Mouse (Mus musculus) megakaryocyte, embryonic 14.5 days (primary cell): ENCODE measurements around the gene Nup210.

Experiments
- FLI1 ChIP-seq: IDR thresholded peaks from 2 replicates; pipeline ENCODE4 v1.6.1; 2012; ENCODE audit warnings: low read length, inconsistent platforms, mixed read lengths
- GATA1 ChIP-seq: IDR thresholded peaks from 3 replicates; pipeline ENCODE4 v1.6.1; 2012; ENCODE audit warnings: mixed read lengths, low read length, inconsistent platforms, borderline replicate concordance

DNA sequence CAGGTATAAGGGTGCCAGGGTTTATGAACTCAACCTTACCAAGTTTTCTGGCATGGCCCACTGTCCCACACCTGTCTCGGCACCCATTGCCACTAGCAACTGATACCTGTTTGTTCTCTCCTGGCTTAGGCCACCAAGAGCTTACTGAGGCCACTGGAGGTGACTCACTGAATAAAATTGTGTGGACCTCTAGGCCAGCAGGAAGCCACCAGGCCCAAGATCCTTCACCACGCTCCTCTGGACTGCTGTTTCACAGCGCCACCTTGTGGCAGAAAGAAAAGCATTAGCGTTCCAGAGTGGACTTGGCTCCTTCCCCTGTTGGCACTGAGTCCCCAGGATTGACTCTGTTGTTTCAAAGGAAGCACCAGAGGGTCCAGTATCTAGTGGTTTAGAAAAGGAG is 23.2 kb upstream of the Nup210 start:
- TF ChIP-seq GATA1 (no peak), FLI1 (no peak)
